Mouse (Mus musculus): ENCODE measurements around the gene Rufy3.

- no peak for TF ChIP-seq E2F4 (IDR thresholded peaks at IDR 0.05; ENCODE audit: insufficient replicate concordance, low read depth, low read length)
- no peak for TF ChIP-seq RCOR1 (conservative IDR thresholded peaks at IDR 0.05; ENCODE audit: low read depth, low read length)
- no peak for TF ChIP-seq ETS1 (conservative IDR thresholded peaks at IDR 0.05; ENCODE audit: low read depth, low read length)
- TF ChIP-seq SMC3 (IDR thresholded peaks at IDR 0.05; ENCODE audit: low read depth, low read length): no peak
These were observed 126.1 kb downstream of the Rufy3 start for GRCm38 (mm10) chr5:88690681-88691505.

Measured in CH12.LX (cell line).